Mouse (Mus musculus): ENCODE results near the gene Tbc1d7. TPM values are rescaled to one million over a fixed set of nuclear protein-coding genes. Genes with fewer than 3 reads are reported as not detected.

Gene Tbc1d7
- total RNA-seq, 2 experiments from 2014 or later, result 26.8 to 28.3 TPM

GRCm38 (mm10) chr13:43193932-43194331, 22.6 kb upstream of the Tbc1d7 start:
- DNase-seq, result no peak

GRCm38 (mm10) chr13:43193266-43193665, 22.0 kb upstream of the Tbc1d7 start:
- DNase-seq, result no peak

DNA sequence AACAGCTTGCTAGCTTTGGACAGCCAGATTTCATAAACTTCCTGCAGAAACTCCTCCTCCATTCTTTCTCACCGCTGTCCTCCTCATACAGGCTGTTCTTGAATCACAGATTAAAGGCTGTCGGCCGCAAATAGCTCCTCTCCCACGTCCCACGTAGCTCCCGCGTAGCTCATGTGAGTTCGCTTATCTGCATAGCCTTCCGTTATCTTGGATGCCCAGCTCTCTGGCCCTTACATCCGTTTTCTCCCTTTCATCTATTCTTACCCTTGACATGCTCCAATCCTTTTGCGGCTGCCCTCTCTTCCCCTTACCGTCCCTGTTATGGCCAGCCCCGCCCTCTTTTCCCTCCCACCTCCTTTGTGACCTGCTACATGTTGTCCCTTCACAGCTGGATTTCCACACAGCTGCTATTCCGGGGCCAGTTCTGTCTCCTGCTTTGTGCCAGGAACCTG, 20.5 kb upstream of the Tbc1d7 start:
- no peak for DNase-seq

DNA sequence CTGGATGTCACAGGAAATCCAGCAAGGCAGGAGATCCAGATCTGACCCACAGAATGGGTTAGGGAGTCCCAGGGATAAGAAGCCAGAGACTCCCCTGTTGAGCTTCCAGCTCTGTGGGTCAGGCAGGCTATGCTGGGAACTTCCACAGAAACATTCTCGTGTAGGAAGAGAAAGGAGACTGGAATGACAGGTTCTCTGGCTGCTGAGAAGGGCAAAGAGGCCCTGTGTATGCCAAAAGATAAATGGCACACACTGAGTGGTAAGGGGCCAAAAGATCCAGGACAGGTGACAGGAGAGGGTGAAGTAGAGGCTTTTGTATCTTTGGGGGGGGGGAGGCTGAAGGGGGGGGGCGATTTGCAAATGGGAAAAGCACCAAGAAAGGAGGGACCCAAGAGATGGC, 20.0 kb upstream of the Tbc1d7 start:
- DNase-seq, result no peak

DNA sequence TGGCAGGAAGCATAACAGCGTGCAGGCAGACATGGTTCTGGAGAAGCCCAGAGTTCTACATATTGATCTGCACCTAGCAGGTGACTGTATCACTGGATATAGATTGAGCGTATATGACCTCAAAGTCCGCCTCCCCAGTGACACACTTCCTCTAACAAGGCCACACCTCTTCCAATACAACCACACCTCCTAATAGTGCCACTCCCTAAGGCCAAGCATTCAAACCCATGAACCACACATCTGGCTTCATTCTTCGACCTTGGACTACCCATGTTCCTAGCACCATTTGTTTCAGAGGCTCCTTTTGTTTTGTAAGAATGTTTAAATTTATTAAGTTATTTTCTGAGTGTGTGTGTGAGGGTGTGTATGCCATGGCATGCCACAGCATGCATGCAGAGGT, 16.4 kb upstream of the Tbc1d7 start:
- no peak for DNase-seq

DNA sequence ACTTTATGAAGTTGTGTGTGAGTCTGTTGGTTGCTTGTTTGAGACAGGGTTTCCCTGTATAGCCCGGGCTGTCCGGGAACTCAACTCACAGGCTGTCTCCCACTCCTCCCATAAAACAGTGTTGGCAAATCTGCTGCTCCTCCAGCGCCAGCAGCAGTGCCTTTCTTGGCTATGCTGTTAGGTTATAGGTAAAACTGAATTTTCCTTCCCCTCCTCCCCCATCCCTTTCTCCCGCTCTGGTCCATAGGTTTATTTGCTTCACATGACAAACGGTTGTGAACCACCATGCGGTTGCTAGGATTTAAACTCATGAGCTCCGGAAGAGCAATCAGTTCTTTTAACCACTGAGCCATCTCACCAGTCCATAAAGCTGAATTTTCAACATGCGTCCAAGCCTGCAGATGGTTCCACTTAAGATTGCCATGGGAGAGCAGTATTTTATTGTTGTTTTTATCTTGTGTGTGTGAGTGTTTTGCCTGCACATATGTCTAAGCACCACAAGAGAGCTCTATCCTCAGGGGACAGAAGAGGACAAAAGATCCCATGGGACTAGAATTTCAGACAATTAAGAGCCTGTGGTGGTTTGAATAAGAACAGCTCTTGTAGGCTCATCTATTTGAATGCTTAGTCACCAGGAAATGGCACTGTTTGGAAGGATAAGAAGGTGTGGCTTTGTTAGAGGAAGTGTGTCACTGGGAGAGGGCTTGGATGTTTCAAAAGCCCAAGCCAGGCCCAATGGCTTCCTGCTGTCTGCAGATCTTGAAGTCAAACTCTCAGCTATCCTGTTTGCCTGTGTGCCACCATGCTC, 12.2 kb upstream of the Tbc1d7 start:
- no peak for DNase-seq

- peak; percentile 88 for DNase-seq
Measured at GRCm38 (mm10) chr13:43182465-43183201, 11.3 kb upstream of the Tbc1d7 start.

DNA sequence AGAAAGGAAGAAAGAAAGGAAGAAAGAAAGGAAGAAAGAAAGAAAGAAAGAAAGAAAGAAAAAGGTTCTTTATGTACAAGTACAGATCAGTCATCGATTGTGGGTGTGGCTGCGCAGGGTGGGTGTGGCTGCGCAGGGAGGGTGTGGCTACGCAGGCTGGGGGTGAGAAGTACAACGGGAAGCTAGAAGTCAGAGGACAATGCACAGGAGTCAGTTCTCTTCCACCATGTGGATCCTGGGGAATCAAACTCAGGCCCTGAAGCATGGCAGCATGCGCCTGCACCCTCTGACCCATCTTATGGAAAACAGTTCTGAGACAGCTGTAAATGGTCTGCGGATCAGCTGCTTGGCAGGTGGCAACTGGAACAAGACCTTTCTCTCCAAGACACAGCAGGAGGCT, 9.8 kb upstream of the Tbc1d7 start:
- no peak for DNase-seq

DNA sequence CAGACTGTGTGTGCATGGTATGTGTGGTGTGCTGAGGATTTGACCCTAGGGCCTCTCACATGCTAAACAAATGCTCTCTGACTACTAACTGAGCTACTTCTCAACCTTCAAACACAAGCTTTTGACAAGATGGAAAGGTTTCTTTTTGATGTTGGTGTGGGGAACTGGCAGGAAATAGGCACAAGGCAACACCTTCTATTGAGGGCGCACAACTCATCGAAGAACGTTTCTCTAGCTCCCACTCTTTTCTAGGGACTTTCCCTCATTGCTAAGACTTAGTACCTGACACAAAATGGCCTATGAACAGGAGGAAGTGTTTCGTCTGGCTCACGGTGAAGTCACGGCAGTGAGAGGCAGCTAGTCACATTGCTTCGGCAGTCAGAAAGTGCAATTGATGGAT, 6.0 kb upstream of the Tbc1d7 start:
- DNase-seq, result no peak

GRCm38 (mm10) chr13:43176676-43177075, 5.4 kb upstream of the Tbc1d7 start:
- DNase-seq, result no peak

- DNase-seq, result peak; percentile 71
Measured at GRCm38 (mm10) chr13:43173262-43173661, 2.0 kb upstream of the Tbc1d7 start.

- no peak for DNase-seq
Measured at GRCm38 (mm10) chr13:43172036-43172713, 874 bp upstream of the Tbc1d7 start.

DNA sequence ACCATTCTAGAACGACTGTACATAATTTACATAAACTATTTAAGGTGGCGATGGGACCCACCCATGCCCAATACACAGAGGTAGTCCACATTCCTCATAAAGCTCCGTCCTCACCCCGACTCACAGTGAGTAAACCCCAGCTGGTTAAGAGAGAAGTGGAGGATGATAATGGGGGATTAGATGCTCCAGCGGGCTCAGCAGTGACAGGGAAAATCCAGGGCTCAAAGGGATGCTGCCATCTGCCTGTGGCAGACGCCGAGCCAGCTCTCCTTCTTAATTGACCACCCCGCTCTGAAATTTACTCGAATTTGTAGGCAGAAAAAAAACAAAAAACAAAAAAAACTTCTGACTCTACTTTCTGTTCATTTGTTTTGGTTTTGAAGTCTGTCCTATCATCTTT, 3.6 kb downstream of the Tbc1d7 start:
- DNase-seq, result no peak

DNA sequence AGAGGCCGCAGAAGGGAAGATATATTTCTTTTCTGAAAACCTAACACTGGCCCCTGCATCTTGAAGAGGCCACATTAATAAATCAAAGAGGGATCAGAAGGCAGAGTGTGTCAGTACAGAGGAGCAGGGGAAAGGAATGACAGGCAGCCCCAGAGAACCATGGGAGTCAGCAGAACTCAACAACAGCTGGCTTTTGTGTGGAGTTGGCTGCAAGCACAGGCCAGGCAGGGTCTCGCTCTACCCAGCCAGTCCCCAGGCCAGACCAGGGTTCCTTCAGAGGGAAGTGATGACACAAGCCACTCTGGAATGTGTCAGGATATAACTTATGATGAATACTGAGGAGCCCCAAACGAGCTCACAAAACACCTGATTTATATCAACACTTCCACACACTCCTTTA, 11.9 kb downstream of the Tbc1d7 start:
- no peak for DNase-seq

- no peak for DNase-seq
Measured at GRCm38 (mm10) chr13:43158281-43158680, 13.0 kb downstream of the Tbc1d7 start.

- no peak for DNase-seq
Measured at GRCm38 (mm10) chr13:43157370-43157769, 13.9 kb downstream of the Tbc1d7 start.

- no peak for DNase-seq
Measured at GRCm38 (mm10) chr13:43152005-43152520, 19.2 kb downstream of the Tbc1d7 start.

GRCm38 (mm10) chr13:43149661-43150060, 21.6 kb downstream of the Tbc1d7 start:
- DNase-seq, result no peak

- DNase-seq, result no peak
Measured at GRCm38 (mm10) chr13:43148692-43149091, 22.6 kb downstream of the Tbc1d7 start.

- DNase-seq, result no peak
Measured at GRCm38 (mm10) chr13:43146515-43147258, 24.6 kb downstream of the Tbc1d7 start.

DNA sequence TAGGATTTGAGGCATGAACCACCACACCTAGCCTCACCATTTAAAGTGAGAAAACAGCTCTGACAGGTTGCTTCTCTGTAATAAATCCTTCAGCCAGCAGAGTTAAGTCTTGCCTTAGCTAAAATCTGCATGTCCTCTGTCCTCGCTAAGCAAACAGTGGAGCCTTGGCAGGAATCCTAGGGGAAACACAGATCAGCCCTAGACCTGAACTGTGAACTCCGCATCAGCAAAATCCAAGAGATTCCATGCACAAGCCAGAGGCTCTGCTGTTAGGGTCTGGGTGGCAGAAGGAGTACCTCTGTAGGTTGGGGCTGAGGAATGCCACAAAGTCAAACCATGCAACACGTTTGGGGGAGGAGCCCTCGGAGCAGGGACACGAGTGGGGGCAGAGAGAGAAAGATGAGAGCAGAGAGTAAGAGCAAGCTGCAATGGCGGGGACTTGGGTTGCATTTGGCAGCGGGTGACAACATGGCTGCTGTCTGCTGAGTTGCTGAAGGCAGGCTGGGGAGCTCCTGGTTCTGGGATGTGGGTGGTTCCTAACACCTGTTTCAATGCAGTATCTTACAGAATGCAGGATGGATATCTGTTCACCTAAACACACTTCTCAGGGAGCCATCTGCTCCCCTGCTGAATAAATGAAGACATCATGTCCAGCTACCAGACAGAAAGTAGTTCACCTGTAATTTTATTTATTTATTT, 26.4 kb downstream of the Tbc1d7 start:
- no peak for DNase-seq
